Mouse (Mus musculus): ENCODE results near the gene Brpf1. TPM values are rescaled to one million over a fixed set of nuclear protein-coding genes. Genes with fewer than 3 reads are reported as not detected.

The Brpf1 gene
- total RNA-seq (2014; rRNA removed) (34.4 and 34.6 TPM in 2 replicates), polyA plus RNA-seq (2015; fragmentation: Nextera tagmentation; extraction: Ambion mirVana) (12.3 and 12.8 TPM in 2 replicates)

DNA sequence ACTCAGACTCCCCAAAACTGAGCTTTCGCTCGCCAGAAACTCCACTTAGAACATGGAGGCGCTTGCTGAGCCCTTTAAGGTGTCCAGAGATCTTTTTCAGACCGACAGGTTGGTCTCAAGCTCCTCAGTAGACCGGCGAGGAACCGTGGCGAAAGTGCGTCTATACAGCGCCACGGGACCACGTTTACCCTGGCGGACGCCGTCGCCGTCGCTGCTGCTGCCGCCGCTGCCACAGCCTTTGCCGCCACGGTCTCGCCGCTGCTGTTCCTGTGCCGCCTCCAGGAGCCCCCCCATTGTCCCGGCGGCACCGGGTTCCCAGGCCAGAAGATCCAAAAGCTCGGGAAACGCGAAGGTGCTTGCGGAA, at the start of gene Brpf1:
Gene Brpf1 (plus strand): TSS at position 152 of the 364 bp plus-strand sequence.
- Histone ChIP-seq H3K4me1 (ENCODE audit: insufficient read depth, low read length) (peaks cover 10% of the 10 kb centered on the region; the same call in 1 of the 2 replicates), H3K4me2 (ENCODE audit: low read depth, low read length) (peak within 1 kb of the TSS; percentile 99), H3K9me3 (ENCODE audit: low read length) (no peaks in the 10 kb centered on the region), H3K36me3 (ENCODE audit: insufficient read depth, low read length) (peaks cover 8% of the 10 kb centered on the region), H3K27ac (peak within 1 kb of the TSS; percentile 99), H3K9ac (replicated peaks; ENCODE audit: low read length) (peak within 1 kb of the TSS; percentile 95), H3K4me3 (ENCODE audit: low read length) (peak within 1 kb of the TSS; percentile 97), H3K27me3 (ENCODE audit: insufficient read depth, low read length) (no peaks in the 10 kb centered on the region)
- DNase-seq (ENCODE audit: low spot score), result no peak
- peak; percentile 16; the same call in 1 of the 2 replicates for TF ChIP-seq CTCF (IDR thresholded peaks at IDR 0.05; ENCODE audit: low read depth)
- ATAC-seq, result peak; percentile 50
- WGBS, result under 1% methylated on average over 32 of the region's 32 CpGs

GRCm38 (mm10) chr6:113261174-113261858, 45.6 kb upstream of the Brpf1 start:
- H3K9ac ChIP-seq (replicated peaks; ENCODE audit: low read length), result no peak overlapping the region
- no peak overlapping the region for H3K27ac ChIP-seq
- ATAC-seq, result no peak
- peak; percentile 24; the same call in 1 of the 2 replicates for TF ChIP-seq CTCF (IDR thresholded peaks at IDR 0.05; ENCODE audit: low read depth)
- no peaks in the 10 kb centered on the region for H3K4me1 ChIP-seq (ENCODE audit: insufficient read depth, low read length)
- no peak for DNase-seq (ENCODE audit: low spot score)
- no peak overlapping the region for H3K4me3 ChIP-seq (ENCODE audit: low read length)
- H3K4me2 ChIP-seq (ENCODE audit: low read depth, low read length), result no peak overlapping the region
- H3K36me3 ChIP-seq (ENCODE audit: insufficient read depth, low read length), result peaks cover 61% of the 10 kb centered on the region
- H3K27me3 ChIP-seq (ENCODE audit: insufficient read depth, low read length), result no peaks in the 10 kb centered on the region
- WGBS, result 77% methylated on average over 8 of the region's 8 CpGs
- H3K9me3 ChIP-seq (ENCODE audit: low read length), result no peaks in the 10 kb centered on the region

DNA sequence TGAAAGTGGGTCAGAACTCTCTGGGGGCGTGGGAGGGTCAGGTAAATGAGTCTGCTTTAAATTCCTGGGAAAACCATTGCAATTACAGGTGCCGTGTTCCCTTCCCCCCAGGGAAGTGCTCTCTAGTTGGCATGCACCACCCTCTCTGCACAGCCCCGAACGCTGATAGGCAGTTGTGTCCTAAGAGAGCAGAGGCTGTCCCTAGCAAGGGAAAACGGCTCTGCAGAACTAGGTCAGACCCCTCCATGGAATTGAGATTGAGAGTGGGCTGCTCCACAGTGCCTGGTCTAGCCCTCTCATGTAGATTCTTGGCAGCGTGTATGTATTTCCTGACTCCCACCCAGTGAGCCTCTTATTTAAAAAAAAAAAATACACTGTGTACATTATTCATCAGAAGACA, 43.4 kb upstream of the Brpf1 start:
- H3K36me3 ChIP-seq (ENCODE audit: insufficient read depth, low read length), result peaks cover 65% of the 10 kb centered on the region
- ATAC-seq (peak; percentile 81), DNase-seq (ENCODE audit: low spot score) (peak; percentile 48)
- H3K27me3 ChIP-seq (ENCODE audit: insufficient read depth, low read length), result no peaks in the 10 kb centered on the region
- no peak overlapping the region for H3K9ac ChIP-seq (replicated peaks; ENCODE audit: low read length)
- TF ChIP-seq CTCF (IDR thresholded peaks at IDR 0.05; ENCODE audit: low read depth), result no peak
- no peaks in the 10 kb centered on the region for H3K9me3 ChIP-seq (ENCODE audit: low read length)
- no peak overlapping the region; the same call in 1 of the 2 replicates for H3K27ac ChIP-seq
- no peak overlapping the region for H3K4me3 ChIP-seq (ENCODE audit: low read length)
- 85% methylated on average over 6 of the region's 6 CpGs for WGBS
- no peak overlapping the region for H3K4me2 ChIP-seq (ENCODE audit: low read depth, low read length)
- no peaks in the 10 kb centered on the region for H3K4me1 ChIP-seq (ENCODE audit: insufficient read depth, low read length)

DNA sequence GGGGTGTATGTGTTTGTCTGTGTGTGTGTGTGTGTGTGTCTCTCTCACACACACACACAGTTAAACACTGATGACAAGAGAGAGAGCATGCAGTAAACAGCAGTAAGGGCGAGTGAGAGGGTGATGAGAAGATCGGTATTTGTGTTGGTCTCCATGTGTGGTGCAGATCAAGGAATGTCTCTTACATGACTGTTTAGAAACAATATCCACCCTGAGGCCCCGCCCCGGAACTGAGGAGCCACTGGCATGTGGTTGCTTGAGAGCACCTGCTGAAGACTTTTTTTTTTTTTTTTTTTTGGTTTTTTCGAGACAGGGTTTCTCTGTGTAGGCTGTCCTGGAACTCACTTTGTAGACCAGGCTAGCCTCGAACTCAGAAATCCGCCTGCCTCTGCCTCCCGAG, 42.5 kb upstream of the Brpf1 start:
- 95% methylated on average over 8 of the region's 8 CpGs for WGBS
- H3K4me2 ChIP-seq (ENCODE audit: low read depth, low read length), result no peak overlapping the region
- no peak overlapping the region for H3K4me3 ChIP-seq (ENCODE audit: low read length)
- no peak for DNase-seq (ENCODE audit: low spot score)
- H3K36me3 ChIP-seq (ENCODE audit: insufficient read depth, low read length), result peaks cover 74% of the 10 kb centered on the region
- no peak for ATAC-seq
- no peaks in the 10 kb centered on the region for H3K27me3 ChIP-seq (ENCODE audit: insufficient read depth, low read length)
- TF ChIP-seq CTCF (IDR thresholded peaks at IDR 0.05; ENCODE audit: low read depth), result no peak
- no peak overlapping the region; the same call in 1 of the 2 replicates for H3K27ac ChIP-seq
- H3K4me1 ChIP-seq (ENCODE audit: insufficient read depth, low read length), result no peaks in the 10 kb centered on the region
- no peaks in the 10 kb centered on the region for H3K9me3 ChIP-seq (ENCODE audit: low read length)
- H3K9ac ChIP-seq (replicated peaks; ENCODE audit: low read length), result no peak overlapping the region

DNA sequence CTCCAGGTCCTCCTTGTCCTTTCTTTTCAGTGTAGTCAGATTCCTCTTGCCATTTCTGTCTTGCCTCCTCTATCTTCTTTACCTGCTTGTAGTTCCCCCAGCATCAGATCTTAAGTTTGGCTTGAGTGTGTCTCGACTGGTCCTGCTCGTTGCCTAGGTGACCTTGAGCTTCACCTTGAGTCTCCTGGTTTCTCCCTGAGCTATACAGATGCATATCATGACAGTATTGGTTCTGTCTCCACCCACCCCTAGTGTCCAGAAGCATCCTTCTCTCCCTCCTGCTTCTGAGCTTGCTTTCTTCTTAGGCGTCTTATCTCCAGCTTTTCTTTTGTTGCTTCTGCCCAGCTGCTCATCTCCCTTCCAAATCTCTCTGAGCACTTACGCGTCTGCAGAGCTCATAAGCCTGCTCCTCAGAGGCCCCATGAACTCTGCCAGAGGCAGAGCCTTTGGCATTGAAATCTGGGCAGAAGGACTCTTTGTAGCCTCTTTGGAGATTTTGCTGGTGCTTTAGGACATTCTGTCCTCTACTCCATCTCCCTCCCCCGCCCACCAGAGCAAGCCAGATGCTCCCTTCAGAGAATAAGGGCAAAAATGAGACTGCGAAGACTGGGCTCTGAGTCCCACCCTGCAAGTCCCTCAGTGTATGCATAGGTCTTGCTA, 39.8 kb upstream of the Brpf1 start:
- Histone ChIP-seq H3K4me1 (ENCODE audit: insufficient read depth, low read length) (no peaks in the 10 kb centered on the region), H3K4me2 (ENCODE audit: low read depth, low read length) (no peak overlapping the region), H3K9me3 (ENCODE audit: low read length) (no peaks in the 10 kb centered on the region), H3K27ac (no peak overlapping the region), H3K36me3 (ENCODE audit: insufficient read depth, low read length) (peaks cover 84% of the 10 kb centered on the region), H3K4me3 (ENCODE audit: low read length) (no peak overlapping the region), H3K9ac (replicated peaks; ENCODE audit: low read length) (no peak overlapping the region), H3K27me3 (ENCODE audit: insufficient read depth, low read length) (no peaks in the 10 kb centered on the region)
- no peak for DNase-seq (ENCODE audit: low spot score)
- no peak for TF ChIP-seq CTCF (IDR thresholded peaks at IDR 0.05; ENCODE audit: low read depth)
- no peak for ATAC-seq
- WGBS, result 87% methylated on average over 7 of the region's 7 CpGs

GRCm38 (mm10) chr6:113267988-113268387, 38.9 kb upstream of the Brpf1 start:
- no peak overlapping the region for H3K9ac ChIP-seq (replicated peaks; ENCODE audit: low read length)
- H3K9me3 ChIP-seq (ENCODE audit: low read length), result no peaks in the 10 kb centered on the region
- H3K27me3 ChIP-seq (ENCODE audit: insufficient read depth, low read length), result no peaks in the 10 kb centered on the region
- H3K4me2 ChIP-seq (ENCODE audit: low read depth, low read length), result no peak overlapping the region
- H3K36me3 ChIP-seq (ENCODE audit: insufficient read depth, low read length), result peaks cover 80% of the 10 kb centered on the region
- no peak overlapping the region for H3K27ac ChIP-seq
- no peak for ATAC-seq
- no peak for DNase-seq (ENCODE audit: low spot score)
- no peaks in the 10 kb centered on the region for H3K4me1 ChIP-seq (ENCODE audit: insufficient read depth, low read length)
- no peak for TF ChIP-seq CTCF (IDR thresholded peaks at IDR 0.05; ENCODE audit: low read depth)
- WGBS, result 96% methylated on average over 1 of the region's 1 CpGs
- H3K4me3 ChIP-seq (ENCODE audit: low read length), result no peak overlapping the region

GRCm38 (mm10) chr6:113272365-113272764, 34.6 kb upstream of the Brpf1 start:
- Histone ChIP-seq H3K27me3 (ENCODE audit: insufficient read depth, low read length) (no peaks in the 10 kb centered on the region), H3K4me2 (ENCODE audit: low read depth, low read length) (no peak overlapping the region), H3K4me1 (ENCODE audit: insufficient read depth, low read length) (no peaks in the 10 kb centered on the region), H3K27ac (no peak overlapping the region), H3K4me3 (ENCODE audit: low read length) (no peak overlapping the region), H3K9me3 (ENCODE audit: low read length) (no peaks in the 10 kb centered on the region), H3K9ac (replicated peaks; ENCODE audit: low read length) (no peak overlapping the region), H3K36me3 (ENCODE audit: insufficient read depth, low read length) (peaks cover 59% of the 10 kb centered on the region)
- 78% methylated on average over 3 of the region's 3 CpGs for WGBS
- DNase-seq (ENCODE audit: low spot score), result peak; percentile 16
- ATAC-seq, result peak; percentile 67; the same call in 1 of the 2 replicates
- no peak for TF ChIP-seq CTCF (IDR thresholded peaks at IDR 0.05; ENCODE audit: low read depth)
